Mouse (Mus musculus): Measurements from ENCODE around the gene Caskin1. TPM values are rescaled to one million over a fixed set of nuclear protein-coding genes. Genes with fewer than 3 reads are reported as not detected.

Caskin1 gene
- polyA plus RNA-seq, 1 experiment from 2014 or later: 5.2 TPM

DNA sequence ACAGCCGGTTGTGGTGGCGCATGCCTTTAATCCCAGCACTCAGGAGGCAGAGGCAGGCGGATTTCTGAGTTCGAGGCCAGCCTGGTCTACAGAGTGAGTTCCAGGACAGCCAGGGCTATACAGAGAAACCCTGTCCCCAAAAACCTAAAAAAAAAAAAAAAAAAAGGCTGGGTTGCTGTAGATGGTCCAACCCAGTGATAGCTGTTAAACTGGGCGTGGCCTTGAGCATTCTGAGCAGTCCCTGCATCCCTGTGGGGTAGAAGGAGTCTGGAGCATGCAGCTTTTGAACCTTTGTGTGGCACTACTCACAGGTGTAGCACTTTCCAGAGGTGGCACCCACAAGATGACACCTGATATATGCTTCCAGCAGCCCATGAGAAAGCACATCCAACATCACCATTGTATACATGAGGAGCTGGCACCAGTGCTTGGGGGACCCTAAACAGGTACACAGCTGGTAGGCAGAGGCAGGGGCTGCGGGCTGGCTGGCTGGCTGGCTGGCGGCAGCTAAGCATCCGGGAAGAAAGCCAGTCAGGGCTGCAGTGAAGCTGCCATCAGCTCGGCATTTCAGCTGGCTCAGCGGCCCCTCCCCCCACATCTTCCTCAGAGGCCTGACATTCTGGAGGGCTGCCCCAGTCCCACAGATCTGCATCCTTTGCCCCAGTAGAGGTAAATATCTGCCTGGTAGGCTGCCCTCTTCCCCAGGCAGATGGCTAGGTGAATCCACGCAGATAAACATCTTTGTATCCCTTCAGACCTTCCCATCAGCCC lies 3.1 kb upstream of the Caskin1 start:
- no peak overlapping the region for H3K27ac ChIP-seq
- H3K4me1 ChIP-seq: peaks cover 25% of the 10 kb centered on the region
- H3K4me2 ChIP-seq (replicated peaks): no peak overlapping the region
- no peaks in the 10 kb centered on the region for H3K36me3 ChIP-seq
- H3K9ac ChIP-seq: peak overlapping the region; percentile 50; the same call in 1 of the 2 replicates
- H3K27me3 ChIP-seq: peaks cover 32% of the 10 kb centered on the region
- H3K9me3 ChIP-seq: no peaks in the 10 kb centered on the region
- 43% methylated on average over 11 of the region's 11 CpGs for WGBS
- H3K4me3 ChIP-seq: no peak overlapping the region
- no peak for ATAC-seq (ENCODE audit: low FRiP score, low read depth)

DNA sequence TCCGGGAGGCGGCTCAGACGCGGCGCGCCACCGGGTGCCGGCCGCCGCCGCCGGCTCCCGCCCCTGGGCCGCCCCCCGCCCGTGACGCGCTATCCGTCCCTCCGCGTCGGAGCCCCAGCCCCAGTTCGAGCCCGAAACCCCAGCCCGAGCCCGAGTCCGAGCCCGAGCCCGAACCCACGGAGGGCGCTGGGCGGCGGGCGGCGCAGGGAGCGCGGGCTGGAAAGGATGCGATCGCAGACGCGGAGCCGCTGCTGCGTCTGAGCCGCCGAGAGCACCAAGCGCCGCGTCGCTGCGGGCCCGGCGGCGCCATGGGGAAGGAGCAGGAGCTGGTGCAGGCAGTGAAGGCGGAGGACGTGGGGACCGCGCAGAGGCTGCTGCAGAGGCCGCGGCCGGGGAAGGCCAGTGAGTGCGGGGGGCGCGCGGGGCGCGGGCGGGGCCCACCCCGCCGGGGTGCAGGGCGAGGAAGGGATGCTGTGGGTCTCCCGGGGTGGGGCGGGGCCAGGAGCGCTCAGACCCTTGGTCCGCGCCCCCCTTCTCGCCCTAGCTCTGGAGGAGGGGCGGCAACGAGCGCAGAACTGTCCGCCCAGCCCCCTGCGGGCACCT lies 362 bp downstream of the Caskin1 start:
- H3K9me3 ChIP-seq: no peaks in the 10 kb centered on the region
- peak; percentile 70 for ATAC-seq (ENCODE audit: low FRiP score, low read depth)
- H3K27ac ChIP-seq: peak overlapping the region; percentile 39; the same call in 1 of the 2 replicates
- H3K4me3 ChIP-seq: peak overlapping the region; percentile 84
- H3K27me3 ChIP-seq: peaks cover 38% of the 10 kb centered on the region
- peak overlapping the region; percentile 95 for H3K4me2 ChIP-seq (replicated peaks)
- peak overlapping the region; percentile 87 for H3K9ac ChIP-seq
- H3K36me3 ChIP-seq: no peaks in the 10 kb centered on the region
- WGBS: under 1% methylated on average over 67 of the region's 81 CpGs
- H3K4me1 ChIP-seq: peaks cover 24% of the 10 kb centered on the region

DNA sequence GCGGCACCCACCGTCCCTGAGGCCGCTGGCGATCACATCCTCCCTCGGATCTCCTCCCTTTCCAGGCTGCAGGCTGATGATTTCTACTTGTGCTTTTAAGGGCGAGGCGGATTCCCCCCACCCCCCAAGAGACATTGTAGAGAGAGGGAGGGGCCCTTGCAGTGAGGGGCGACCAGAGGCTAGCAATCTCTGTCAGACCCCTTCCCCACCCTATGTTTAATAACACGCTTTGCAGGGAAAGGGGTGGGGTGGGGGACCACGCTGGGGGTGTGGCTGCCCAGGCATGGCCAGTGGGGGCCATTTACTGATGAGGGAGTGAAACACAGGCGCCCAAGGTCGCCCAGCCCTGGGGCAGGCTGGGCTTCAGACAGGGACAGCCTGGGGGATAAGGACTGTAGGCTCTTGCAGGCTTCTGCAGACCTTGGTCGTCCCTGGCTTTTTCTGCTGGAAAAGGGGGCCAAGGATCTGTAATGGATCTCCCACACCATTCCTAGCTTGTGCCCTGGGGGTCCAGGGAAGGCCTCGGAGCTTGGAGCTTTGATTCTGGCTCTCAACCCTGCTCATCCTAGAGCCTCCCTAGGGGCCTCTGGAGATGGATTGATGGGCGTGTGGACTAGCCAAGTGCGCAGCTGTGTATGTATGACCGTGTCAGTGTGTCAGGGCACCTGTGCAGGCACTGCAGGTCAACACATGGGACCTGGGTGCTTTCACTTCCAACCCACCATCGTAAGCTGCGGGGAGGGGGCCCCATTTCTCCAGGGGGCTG lies 1.0 kb downstream of the Caskin1 start:
- H3K9ac ChIP-seq: peak overlapping the region; percentile 87
- no peaks in the 10 kb centered on the region for H3K36me3 ChIP-seq
- no peak overlapping the region for H3K27ac ChIP-seq
- H3K4me3 ChIP-seq: peak overlapping the region; percentile 84
- peaks cover 38% of the 10 kb centered on the region for H3K27me3 ChIP-seq
- peak overlapping the region; percentile 95 for H3K4me2 ChIP-seq (replicated peaks)
- no peaks in the 10 kb centered on the region for H3K9me3 ChIP-seq
- WGBS: 19% methylated on average over 19 of the region's 19 CpGs
- peaks cover 24% of the 10 kb centered on the region for H3K4me1 ChIP-seq
- ATAC-seq (ENCODE audit: low FRiP score, low read depth): peak; percentile 12; the same call in 1 of the 2 replicates

DNA sequence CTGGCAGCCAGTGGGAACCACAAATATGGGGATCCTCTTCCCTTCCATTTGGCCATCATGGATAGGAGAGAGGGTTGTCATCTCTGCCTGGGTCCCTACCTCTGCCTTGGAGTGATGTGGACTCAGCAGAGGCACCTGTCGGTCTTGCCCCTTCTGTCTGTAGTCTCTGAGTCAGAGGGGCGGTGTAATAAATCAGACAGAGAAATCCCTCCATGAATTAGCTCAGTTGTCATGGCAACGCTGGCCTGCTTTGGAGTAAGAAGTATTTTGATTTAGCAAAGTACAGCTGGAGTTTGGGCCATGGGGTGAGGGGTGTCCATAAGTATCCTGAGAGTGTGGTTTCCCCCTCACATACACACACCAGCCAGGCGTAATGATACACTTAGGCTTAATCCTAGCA lies 2.0 kb downstream of the Caskin1 start:
- WGBS: 78% methylated on average over 4 of the region's 4 CpGs
- H3K4me1 ChIP-seq: peaks cover 21% of the 10 kb centered on the region
- no peak overlapping the region for H3K27ac ChIP-seq
- 0 out of 2 replicates have a peak overlapping the region, but pooled peaks have one; percentile 84 for H3K4me3 ChIP-seq
- H3K27me3 ChIP-seq: peaks cover 38% of the 10 kb centered on the region
- no peak for ATAC-seq (ENCODE audit: low FRiP score, low read depth)
- no peak overlapping the region; the same call in 1 of the 2 replicates for H3K4me2 ChIP-seq (replicated peaks)
- H3K9ac ChIP-seq: no peak overlapping the region
- no peaks in the 10 kb centered on the region for H3K9me3 ChIP-seq
- H3K36me3 ChIP-seq: no peaks in the 10 kb centered on the region

DNA sequence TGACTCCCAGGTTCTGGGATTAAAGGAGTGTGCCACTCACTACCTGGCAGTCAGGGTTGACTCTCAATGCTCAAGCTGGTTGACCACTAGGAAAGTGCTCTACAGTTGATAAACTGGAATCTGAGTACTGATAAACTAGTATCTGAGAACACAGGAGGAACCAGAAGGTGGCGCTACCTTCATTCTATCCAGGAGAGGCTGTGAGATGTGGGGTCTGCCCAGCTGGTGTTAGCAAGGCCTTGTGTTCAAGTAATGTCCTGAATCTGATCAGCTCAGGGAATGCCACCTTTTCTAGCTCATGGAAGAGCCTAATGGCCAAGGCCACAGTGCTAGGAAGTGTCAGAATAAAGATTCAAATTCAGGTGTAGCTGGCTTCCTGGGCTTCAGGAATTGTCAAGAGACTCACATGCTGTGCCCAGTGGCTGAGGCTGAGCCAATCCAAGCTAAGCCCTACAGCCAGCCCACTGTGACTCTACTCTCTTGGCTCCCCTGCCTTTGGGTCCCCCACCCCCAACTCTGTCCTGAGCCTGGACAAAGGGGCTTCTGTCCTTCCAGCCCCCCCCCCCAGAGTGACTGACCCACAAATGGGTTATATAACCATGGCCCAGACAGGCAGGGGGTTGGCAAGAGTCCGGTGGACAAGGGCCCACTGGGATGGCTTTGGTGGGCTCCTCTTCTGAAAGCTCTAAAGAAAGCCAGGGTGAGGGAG lies 6.4 kb downstream of the Caskin1 start:
- WGBS: 37% methylated on average over 2 of the region's 2 CpGs
- Histone ChIP-seq H3K9ac (no peak overlapping the region), H3K27me3 (peaks cover 10% of the 10 kb centered on the region), H3K4me2 (replicated peaks) (no peak overlapping the region), H3K4me1 (peaks cover 4% of the 10 kb centered on the region; the same call in 1 of the 2 replicates), H3K36me3 (peaks cover 23% of the 10 kb centered on the region), H3K4me3 (no peak overlapping the region), H3K9me3 (no peaks in the 10 kb centered on the region), H3K27ac (no peak overlapping the region)
- ATAC-seq (ENCODE audit: low FRiP score, low read depth): no peak

DNA sequence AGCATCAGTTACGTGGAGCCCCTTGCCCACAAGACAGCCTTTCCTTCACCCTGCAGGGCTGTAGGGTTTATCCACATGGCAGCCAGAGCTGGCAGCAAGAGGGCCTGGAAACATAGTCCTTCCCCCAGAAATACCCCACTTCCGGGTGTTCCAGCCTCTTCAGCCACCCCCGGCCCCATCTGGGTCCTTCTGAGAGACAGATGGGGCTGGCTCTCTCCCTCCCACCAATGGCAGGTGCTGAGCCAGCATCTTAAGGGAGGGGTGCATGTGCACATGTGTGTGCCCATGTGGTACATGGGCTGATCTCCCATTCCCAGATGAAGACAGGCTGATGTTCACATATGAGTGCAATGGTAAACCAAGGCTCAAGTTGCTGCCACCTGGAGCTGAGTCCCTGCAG lies 7.0 kb downstream of the Caskin1 start:
- no peak overlapping the region for H3K27ac ChIP-seq
- no peak overlapping the region; the same call in 1 of the 2 replicates for H3K9ac ChIP-seq
- no peak overlapping the region for H3K4me2 ChIP-seq (replicated peaks)
- no peaks in the 10 kb centered on the region for H3K9me3 ChIP-seq
- peaks cover 4% of the 10 kb centered on the region; the same call in 1 of the 2 replicates for H3K27me3 ChIP-seq
- no peak for ATAC-seq (ENCODE audit: low FRiP score, low read depth)
- peaks cover 26% of the 10 kb centered on the region for H3K36me3 ChIP-seq
- no peak overlapping the region for H3K4me3 ChIP-seq
- H3K4me1 ChIP-seq: no peaks in the 10 kb centered on the region
- WGBS: 90% methylated on average over 3 of the region's 3 CpGs

DNA sequence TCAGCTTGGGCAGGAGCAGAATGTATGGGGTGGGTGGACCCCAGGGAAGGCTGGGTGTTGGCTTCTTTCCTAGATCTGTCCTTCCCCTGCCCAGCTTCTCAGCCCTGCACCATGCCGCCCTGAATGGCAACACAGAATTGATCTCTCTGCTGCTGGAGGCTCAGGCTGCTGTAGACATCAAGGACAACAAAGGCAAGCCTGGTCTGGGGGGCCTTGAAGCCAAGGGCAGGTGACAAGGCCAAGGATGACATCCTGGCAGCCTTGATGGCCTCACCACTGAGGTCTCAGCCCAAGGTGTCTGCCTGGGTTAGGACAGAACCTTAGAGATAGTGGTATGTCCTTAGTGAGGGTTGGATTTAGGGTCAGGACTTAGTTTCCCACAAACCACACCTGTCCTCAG lies 7.6 kb downstream of the Caskin1 start:
- H3K27ac ChIP-seq: no peak overlapping the region
- H3K9ac ChIP-seq: no peak overlapping the region
- no peak for ATAC-seq (ENCODE audit: low FRiP score, low read depth)
- H3K27me3 ChIP-seq: no peaks in the 10 kb centered on the region
- H3K9me3 ChIP-seq: no peaks in the 10 kb centered on the region
- no peaks in the 10 kb centered on the region for H3K4me1 ChIP-seq
- H3K4me3 ChIP-seq: no peak overlapping the region
- 86% methylated on average over 1 of the region's 1 CpGs for WGBS
- peaks cover 32% of the 10 kb centered on the region for H3K36me3 ChIP-seq
- no peak overlapping the region for H3K4me2 ChIP-seq (replicated peaks)

DNA sequence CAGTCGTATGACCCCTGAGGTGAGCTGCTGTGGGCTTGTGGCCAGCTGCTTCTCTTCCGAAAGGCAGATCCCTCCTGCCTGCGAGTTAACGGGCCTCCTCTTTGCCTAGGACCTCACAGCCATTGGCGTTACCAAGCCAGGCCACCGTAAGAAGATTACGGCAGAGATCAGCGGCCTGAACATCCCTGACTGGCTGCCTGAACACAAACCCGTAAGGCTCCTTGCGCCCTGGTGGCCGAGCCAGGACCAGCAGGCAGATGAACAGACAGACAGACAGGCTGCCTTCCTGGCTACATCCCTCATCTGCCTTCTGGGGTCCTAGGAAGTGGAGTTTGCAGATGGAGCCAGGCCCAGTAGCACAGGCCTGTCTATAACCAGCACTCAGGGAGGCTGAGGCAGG lies 13.8 kb downstream of the Caskin1 start:
- Histone ChIP-seq H3K9me3 (no peaks in the 10 kb centered on the region), H3K4me2 (replicated peaks) (no peak overlapping the region), H3K9ac (no peak overlapping the region), H3K4me3 (no peak overlapping the region), H3K27me3 (0 out of 2 replicates have a peak, but pooled peaks cover 1% of the 10 kb centered on the region), H3K4me1 (peaks cover 11% of the 10 kb centered on the region; the same call in 1 of the 2 replicates), H3K36me3 (peaks cover 70% of the 10 kb centered on the region), H3K27ac (no peak overlapping the region)
- no peak for ATAC-seq (ENCODE audit: low FRiP score, low read depth)
- 43% methylated on average over 11 of the region's 11 CpGs for WGBS

DNA sequence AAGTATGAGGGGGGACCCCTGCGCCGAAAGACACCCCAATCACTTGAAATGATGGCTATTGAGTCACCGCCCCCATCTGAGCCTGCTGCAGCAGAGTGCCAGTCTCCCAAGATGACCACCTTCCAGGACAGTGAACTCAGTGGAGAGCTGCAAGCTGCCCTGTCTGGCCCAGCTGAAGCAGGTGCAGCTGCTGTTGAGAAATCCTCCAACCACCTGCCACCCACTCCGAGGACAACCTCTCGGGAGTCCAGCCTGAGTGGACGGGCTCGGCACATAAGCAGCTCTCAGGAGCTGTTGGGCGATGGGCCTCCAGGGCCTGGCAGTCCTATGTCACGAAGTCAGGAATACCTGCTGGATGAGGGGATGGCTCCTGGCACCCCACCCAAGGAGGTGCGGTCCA lies 15.7 kb downstream of the Caskin1 start:
- Histone ChIP-seq H3K9ac (no peak overlapping the region), H3K9me3 (no peaks in the 10 kb centered on the region), H3K27ac (no peak overlapping the region), H3K36me3 (peaks cover 77% of the 10 kb centered on the region), H3K4me2 (replicated peaks) (no peak overlapping the region), H3K4me1 (peaks cover 12% of the 10 kb centered on the region; the same call in 1 of the 2 replicates), H3K4me3 (no peak overlapping the region), H3K27me3 (0 out of 2 replicates have a peak, but pooled peaks cover 5% of the 10 kb centered on the region)
- whole genome bisulfite sequencing: 92% methylated on average over 10 of the region's 10 CpGs
- ATAC-seq (ENCODE audit: low FRiP score, low read depth): no peak

DNA sequence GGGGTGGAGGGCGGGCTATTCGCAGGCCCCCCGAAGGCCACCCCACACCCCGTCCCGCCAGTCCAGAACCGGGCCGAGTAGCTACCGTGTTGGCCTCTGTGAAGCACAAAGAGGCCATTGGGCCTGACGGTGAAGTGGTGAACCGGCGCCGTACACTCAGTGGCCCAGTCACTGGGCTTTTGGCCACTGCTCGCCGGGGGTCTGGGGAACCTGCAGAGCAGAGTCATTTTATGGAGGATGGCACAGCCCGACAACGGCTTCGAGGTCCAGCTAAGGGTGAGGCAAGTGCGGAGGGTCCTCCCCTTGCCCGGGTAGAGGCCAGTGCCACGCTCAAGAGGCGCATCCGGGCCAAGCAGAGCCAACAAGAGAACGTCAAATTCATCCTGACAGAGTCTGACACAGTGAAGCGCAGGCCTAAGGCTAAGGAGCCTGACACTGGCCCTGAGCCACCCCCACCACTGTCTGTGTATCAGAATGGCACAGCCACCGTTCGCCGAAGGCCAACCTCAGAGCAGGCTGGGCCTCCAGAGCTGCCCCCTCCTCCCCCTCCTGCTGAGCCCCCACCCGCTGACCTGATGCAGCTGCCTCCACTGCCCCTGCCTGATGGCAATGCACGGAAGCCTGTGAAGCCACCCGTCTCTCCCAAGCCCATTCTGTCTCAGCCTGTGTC lies 17.0 kb downstream of the Caskin1 start:
- Histone ChIP-seq H3K27ac (no peak overlapping the region), H3K27me3 (0 out of 2 replicates have a peak, but pooled peaks cover 5% of the 10 kb centered on the region), H3K9ac (no peak overlapping the region), H3K9me3 (no peaks in the 10 kb centered on the region), H3K4me2 (replicated peaks) (no peak overlapping the region), H3K36me3 (peaks cover 80% of the 10 kb centered on the region), H3K4me3 (no peak overlapping the region), H3K4me1 (peaks cover 12% of the 10 kb centered on the region; the same call in 1 of the 2 replicates)
- 88% methylated on average over 30 of the region's 30 CpGs for WGBS
- ATAC-seq (ENCODE audit: low FRiP score, low read depth): no peak

All from limb, embryonic 13.5 days (tissue).